Mouse (Mus musculus) erythroblast, embryonic 14.5 days (primary cell): Measurements from ENCODE around the gene Dicer1.

Experiments used
- GATA1 ChIP-seq: IDR thresholded peaks from 2 replicates; pipeline ENCODE4 v1.6.1; 2012; ENCODE audit warnings: low read length, inconsistent platforms, mixed read lengths
- TAL1 ChIP-seq: IDR thresholded peaks from 3 replicates; pipeline ENCODE4 v1.6.1; 2012; ENCODE audit warnings: low read length, inconsistent platforms, mixed read lengths

DNA sequence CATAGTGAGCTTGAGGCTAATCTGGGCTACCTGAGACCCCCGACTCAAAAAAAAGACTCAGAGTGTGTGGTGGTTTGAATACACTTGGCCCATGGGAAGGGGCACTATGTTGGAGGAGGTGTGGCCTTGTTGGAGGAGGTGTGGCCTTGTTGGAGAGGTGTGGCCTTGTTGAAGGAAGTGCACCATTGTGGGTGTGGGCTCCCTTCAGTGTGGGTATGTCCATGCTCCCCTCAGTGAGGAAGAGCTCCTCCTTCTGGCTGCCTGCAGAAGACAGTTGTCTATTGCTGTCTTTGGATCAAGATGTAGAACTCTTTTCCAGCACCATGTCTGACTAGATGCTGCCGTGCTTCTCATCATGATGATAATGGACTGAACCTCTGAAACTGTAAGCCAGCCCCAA, 95.6 kb downstream of the Dicer1 start:
- no peak for TF ChIP-seq GATA1
- TF ChIP-seq TAL1: no peak
